Mouse (Mus musculus): ENCODE results near the gene Cnksr3.

The Cnksr3 gene

GRCm38 (mm10) chr10:7196668-7197400 is 15.2 kb downstream of the Cnksr3 start:
- no peak for DNase-seq

DNA sequence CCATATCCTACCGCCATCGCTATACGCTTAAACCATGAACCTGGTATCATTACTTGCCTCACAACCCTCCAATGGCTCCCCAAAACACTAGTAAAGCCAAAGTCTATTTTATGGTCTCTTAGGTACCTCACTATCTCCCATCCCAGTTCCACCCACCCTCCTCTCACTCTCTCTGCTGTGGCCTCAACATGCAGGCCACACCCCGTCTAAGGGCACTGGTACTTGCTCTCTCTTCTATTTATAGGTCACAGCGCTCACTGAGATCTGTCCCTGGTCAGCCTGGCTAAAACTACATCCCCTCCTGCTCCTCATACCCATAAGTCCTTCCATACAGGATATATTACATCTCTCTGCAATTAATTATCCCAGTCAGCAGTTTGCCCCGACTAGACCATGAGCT is 16.1 kb downstream of the Cnksr3 start:
- no peak for DNase-seq

- DNase-seq, result no peak
These were observed 20.2 kb downstream of the Cnksr3 start for GRCm38 (mm10) chr10:7191721-7192413.

GRCm38 (mm10) chr10:7189194-7189593 is 22.8 kb downstream of the Cnksr3 start:
- peak; percentile 22 for DNase-seq

DNA sequence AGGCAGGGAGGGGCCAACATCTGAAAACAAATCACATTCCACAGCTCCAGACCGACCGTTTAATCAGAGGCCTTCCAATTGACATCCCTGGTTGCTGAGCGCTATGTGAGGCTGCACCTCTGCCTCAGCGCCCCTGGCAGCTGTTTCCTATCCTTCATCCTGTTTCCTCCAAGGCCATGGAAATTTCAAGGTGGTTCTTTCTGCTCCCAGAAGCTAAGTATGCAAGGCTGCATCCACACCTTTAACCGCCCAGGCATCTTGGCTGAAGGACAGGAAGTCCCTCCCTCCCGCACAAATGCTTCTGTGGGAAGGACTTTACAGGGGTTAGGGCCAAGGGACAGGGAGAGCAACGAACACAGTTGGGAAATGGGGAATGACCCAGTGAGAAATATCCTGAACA is 24.2 kb downstream of the Cnksr3 start:
- peak; percentile 11 for DNase-seq

GRCm38 (mm10) chr10:7186992-7187391 is 25.0 kb downstream of the Cnksr3 start:
- DNase-seq, result no peak

GRCm38 (mm10) chr10:7186018-7186417 is 26.0 kb downstream of the Cnksr3 start:
- DNase-seq, result no peak

DNA sequence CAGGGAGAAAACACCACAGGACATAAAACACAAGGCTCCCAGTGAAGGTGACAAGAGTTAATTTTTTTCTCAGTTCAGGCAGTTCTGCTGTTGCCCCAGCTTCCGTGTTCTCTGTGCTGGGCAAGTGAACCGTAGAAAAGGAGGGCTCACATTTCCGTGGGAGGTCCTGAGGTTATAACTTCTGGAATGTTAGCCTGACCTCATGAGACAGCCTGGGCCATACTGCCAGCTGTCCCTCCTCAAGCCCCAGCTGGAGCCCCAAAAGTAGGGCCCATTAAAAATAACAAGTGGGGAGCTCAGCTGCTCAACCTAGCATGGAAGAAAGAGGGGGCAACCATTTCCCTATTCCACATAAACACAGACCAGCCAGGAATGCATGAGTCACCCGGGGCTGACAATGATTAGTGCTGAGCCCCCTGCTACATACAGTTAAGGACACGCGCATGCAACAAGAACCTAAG is 28.8 kb downstream of the Cnksr3 start:
- DNase-seq, result peak; percentile 19

DNA sequence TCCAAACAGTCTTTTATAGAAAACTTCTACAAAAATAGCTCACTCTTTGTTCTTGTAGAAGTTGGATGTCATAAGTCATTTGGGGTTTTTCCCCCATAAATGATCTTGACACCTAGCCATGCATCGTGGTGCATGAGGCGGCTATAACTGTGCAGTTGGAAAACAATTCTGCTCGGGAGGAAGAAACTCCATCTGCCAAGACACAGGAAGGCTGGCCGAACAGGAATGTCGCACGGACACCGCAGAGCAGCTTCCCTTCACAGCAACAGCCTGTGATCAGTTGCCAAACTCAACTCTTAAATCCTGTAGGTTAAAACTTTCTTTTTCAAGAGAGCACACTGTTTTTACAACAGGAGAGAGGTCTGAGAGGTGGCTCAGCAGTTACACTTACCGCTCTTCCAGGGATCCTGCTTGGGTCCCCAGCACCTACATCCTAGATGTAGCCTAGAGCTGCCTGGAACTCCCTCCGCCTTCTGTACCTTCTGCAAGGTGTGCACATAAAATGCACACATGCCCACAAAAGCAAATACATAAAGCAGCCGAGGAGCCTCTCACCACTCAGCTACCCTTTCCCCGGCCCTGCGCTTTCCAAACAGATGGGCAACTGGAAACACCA is 29.4 kb downstream of the Cnksr3 start:
- peak; percentile 29 for DNase-seq

DNA sequence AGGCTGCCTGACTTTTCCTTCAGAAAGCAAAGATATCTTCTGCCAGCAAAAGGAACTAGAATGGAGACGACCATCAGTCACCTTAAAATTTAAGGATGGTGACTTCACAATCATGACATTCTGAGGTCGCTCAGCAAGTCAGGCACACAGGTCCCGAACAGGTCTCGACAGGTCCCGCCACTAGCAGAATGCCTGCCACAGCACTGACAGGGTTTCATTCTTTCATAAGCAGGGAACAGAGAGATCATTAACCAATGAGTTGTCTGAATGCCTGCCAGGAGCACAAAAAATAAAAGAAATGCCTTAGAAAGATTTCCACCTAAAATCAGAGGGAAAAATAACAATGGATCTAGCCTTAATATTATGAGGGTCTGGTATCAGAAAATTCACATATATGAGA is 31.7 kb downstream of the Cnksr3 start:
- no peak for DNase-seq

DNA sequence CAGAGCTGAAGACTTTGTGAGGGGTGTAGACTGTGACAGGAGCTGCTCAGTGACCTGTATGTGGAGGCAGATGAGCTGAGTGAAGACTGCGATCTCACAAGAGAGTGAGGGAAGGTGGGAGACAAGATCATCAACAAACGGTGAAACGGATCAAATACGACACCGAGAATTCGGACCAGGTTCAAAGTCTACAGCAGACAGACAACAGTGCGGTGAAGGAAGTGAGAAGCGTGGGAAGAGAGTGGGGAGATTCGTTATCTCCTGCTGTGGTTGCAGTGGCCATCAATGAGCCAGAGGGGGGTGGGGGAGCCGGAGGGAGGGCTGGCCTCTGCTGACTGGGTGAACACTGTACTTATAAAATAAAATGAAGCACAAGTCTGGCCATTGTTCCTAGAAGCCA is 33.5 kb downstream of the Cnksr3 start:
- no peak for DNase-seq

DNA sequence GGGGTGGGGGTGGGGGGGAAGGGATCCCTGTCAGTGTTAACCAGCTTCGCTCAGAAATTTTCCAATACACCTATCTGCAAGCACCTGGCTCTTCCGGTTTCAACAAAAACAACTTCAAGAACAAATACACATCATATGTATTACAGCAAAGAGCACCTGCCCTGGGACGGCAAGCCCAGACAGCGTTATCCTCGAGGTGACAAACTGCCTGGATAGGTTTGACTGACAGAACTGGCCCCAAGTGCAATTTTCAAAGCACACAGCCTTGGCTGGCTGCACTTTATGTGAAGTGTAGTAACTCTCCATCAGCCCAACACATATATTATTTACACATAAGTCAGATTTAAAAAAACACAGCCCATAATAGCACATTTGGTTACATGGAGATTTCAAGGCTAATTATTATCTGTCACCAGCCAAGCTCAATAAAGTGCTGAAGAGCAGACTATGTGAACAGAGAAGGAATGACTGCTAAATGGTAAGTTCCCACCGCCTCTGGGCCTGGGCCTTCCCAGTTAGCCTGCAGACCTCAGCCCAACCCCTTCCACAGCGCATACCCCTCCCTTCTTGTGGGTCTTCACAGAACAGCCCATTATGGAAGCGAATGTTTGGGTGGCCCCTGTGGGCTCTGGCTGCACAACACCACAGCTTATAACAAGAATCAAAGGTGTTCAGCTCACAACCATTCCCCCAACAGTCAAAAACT is 35.7 kb downstream of the Cnksr3 start:
- DNase-seq, result no peak

DNA sequence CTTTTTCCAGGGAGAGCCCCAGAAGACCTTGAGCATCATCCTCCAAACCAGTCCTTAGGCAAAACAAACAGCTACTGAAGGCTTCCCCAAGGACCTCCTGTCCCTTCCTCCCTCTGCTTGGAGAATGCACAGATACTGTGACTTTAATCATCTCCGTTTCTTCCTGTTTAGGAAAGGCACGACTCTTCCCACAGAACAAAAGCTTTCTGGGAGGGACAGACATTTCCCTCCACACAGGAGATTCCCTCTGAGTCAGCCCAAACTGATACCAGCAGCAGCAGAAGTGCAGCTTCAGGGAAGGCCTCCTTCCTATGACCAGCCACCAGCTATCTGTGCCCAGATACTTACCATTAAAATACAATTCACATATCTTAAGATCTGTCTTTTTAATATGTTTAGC is 37.6 kb downstream of the Cnksr3 start:
- peak; percentile 27 for DNase-seq

DNA sequence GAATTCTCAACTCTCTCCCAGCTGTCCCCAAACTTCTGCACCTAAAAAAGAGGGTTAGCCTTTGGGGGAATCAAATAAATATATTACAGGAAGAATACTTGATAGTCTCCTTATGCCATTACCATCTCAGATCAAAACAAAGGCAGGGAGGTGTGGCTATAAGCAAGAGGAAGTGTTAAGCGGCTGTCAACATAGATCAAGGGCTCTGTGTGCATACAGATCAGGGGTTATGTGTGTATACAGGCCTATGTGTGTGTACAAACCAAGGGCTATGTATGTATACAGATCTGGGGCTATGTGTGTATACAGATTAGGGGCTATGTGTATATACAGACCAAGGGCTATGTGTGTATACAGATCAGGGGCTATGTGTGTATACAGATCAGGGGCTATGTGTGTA is 38.9 kb downstream of the Cnksr3 start:
- DNase-seq, result no peak

- no peak for DNase-seq
These were observed 41.6 kb downstream of the Cnksr3 start for GRCm38 (mm10) chr10:7170434-7170833.

DNA sequence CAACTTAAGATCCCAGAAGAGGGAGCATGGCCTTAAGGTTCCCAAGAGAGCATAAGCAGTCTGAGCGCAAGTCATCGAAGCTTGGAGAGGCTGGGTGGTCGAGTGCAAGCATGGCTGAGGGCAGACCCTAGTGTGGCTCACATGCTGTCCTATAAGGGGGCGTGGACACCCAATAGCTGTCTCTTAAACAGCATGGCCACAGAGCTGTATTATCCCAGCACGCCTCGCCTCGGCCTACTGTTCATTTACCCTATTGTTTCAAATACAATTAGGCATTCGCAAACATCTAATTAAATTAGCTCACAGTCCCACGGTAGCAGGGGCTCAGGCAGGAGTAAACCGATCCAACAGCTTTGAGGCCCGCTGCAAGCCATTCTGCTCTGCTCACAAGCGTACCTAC is 49.0 kb downstream of the Cnksr3 start:
- DNase-seq, result no peak

GRCm38 (mm10) chr10:7159061-7159511 is 53.0 kb downstream of the Cnksr3 start:
- DNase-seq, result peak; percentile 86

GRCm38 (mm10) chr10:7158285-7159060 is 53.6 kb downstream of the Cnksr3 start:
- DNase-seq, result peak; percentile 83

GRCm38 (mm10) chr10:7154877-7155276 is 57.2 kb downstream of the Cnksr3 start:
- DNase-seq, result no peak

- no peak for DNase-seq
These were observed 59.1 kb downstream of the Cnksr3 start for GRCm38 (mm10) chr10:7152926-7153325.

GRCm38 (mm10) chr10:7149671-7150595 is 62.1 kb downstream of the Cnksr3 start:
- no peak for DNase-seq

Measured in lung, postnatal 10 days (tissue).